Comparison of ENCODE assay signal across 9 mouse cellular contexts in the genomic region with DNA sequence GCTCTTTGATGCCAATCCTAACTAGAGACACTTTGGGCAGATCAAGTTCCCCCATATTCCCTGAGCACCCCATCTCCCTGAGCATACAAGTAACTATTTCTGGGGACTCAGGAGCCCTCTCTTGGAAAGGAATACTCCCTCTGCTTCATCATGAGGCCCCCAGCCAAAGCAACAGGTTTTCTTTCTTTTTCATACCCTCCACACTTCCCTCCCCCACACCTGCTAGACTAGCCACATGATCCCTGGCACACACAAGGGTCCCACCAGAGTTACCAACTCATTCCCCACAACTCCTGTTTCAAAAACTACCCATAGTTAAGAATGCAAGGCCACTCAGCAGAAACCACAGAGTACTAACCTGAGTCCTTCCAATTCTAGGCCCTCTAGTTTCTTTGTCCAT. TPM values are rescaled to one million over a fixed set of nuclear protein-coding genes. Genes with fewer than 3 reads are reported as not detected.
DNase-seq lines count a peak whose midpoint lies in the region; ATAC-seq and TF ChIP-seq lines count a peak whose summit lies in the region.
"Had no signal": no experiment of that assay in that cellular context is flagged by ENCODE, and none has a peak within 500 bp of the region (broad histone marks: within the 10 kb centered on the region; RNA-seq: fewer than 3 reads in every experiment).

No protein-coding gene starts in this region.

- H3K9me3 ChIP-seq in heart, embryonic 11.5 days (replicated peaks; ENCODE audit: control insufficient read depth, low read length): no peaks in the 10 kb centered on the region
- no peaks in the 10 kb centered on the region for H3K9me3 ChIP-seq in CH12.LX (replicated peaks; ENCODE audit: low read length)
- H3K9me3 ChIP-seq in forebrain, embryonic 13.5 days (replicated peaks): no peaks in the 10 kb centered on the region
- no peaks in the 10 kb centered on the region for H3K9me3 ChIP-seq in liver, embryonic 16.5 days (replicated peaks; ENCODE audit: control insufficient read depth, low read length)

- H3K4me2 ChIP-seq in heart, embryonic 11.5 days: peak overlapping the region; percentile 88
- peak overlapping the region; percentile 70 for H3K4me2 ChIP-seq in CH12.LX (ENCODE audit: insufficient read depth, low read depth, poor library complexity, severe bottlenecking)
- peak overlapping the region; percentile 84 for H3K4me2 ChIP-seq in forebrain, embryonic 13.5 days
- peak overlapping the region; percentile 70 for H3K4me2 ChIP-seq in liver, embryonic 16.5 days (ENCODE audit: low read depth, low read length)

- peaks cover 27% of the 10 kb centered on the region for H3K36me3 ChIP-seq in heart, embryonic 11.5 days (ENCODE audit: control insufficient read depth, insufficient read depth, low read length)
- peaks cover 24 to 43% of the 10 kb centered on the region in 2 experiments for H3K36me3 ChIP-seq in CH12.LX (replicated peaks in 1 of 2; ENCODE audit: control insufficient read depth in 1 of 2, insufficient read depth in 1 of 2, low read length in 1 of 2)
- peaks cover 35% of the 10 kb centered on the region for H3K36me3 ChIP-seq in forebrain, embryonic 13.5 days (ENCODE audit: poor library complexity, severe bottlenecking)
- H3K36me3 ChIP-seq in liver, embryonic 16.5 days (ENCODE audit: control insufficient read depth, insufficient read depth): peaks cover 31% of the 10 kb centered on the region

- no peak for TF ChIP-seq RAD21 in CH12.LX (IDR thresholded peaks at IDR 0.05; ENCODE audit: low read depth, low read length)

- DNase-seq in heart, postnatal 10 days: no peak
- DNase-seq in CH12.LX (ENCODE audit: extremely low read depth): no peak
- no peak for DNase-seq in MN1 (ENCODE audit: low spot score)
- DNase-seq in right cerebral cortex, postnatal 10 days (ENCODE audit: low spot score in 2 of 2): no peak
- DNase-seq in left cerebral cortex, postnatal 25 days (ENCODE audit: low spot score in 2 of 2): no peak
- DNase-seq: thymus, postnatal 36 days had no signal

- in situ Hi-C loops in CH12.LX (cut with MboI; ENCODE audit: low pct_ligation_motif_present, low pct_unique_long_range_greater_than_20kb, low sequenced_read_pairs): loop anchor here (5.0 kb wide), 1 partner anchor 36 kb away; a partner anchor contains a TSS

- peaks cover 60% of the 10 kb centered on the region for H3K79me2 ChIP-seq in CH12.LX (replicated peaks; ENCODE audit: control insufficient read depth, extremely low read depth, insufficient read depth, poor library complexity, severe bottlenecking)

- H3K4me3 ChIP-seq in heart, embryonic 11.5 days (ENCODE audit: low read depth, low read length): peak overlapping the region; percentile 93
- H3K4me3 ChIP-seq in CH12.LX (replicated peaks in 1 of 3; ENCODE audit: low read depth in 2 of 3, low read length in 2 of 3, poor library complexity in 1 of 3): peak overlapping the region; percentile 69 to 95 (median 94)
- peak overlapping the region; percentile 98 for H3K4me3 ChIP-seq in forebrain, embryonic 13.5 days
- H3K4me3 ChIP-seq in liver, embryonic 16.5 days (ENCODE audit: low read depth, low read length): peak overlapping the region; percentile 93

- TF ChIP-seq CTCF in CH12.LX (conservative IDR thresholded peaks at IDR 0.05 in 1 of 2, IDR thresholded peaks at IDR 0.05 in 1 of 2; ENCODE audit: low read depth in 2 of 2, low read length in 2 of 2): no peak

- no peak for TF ChIP-seq POLR2A in CH12.LX (IDR thresholded peaks at IDR 0.05; ENCODE audit: low read depth, low read length)

- H3K27ac ChIP-seq in heart, embryonic 11.5 days (ENCODE audit: low read depth, low read length): no peak overlapping the region
- no peak overlapping the region; the same call in 1 of the 2 replicates for H3K27ac ChIP-seq in CH12.LX (ENCODE audit: insufficient read depth, low read depth)
- H3K27ac ChIP-seq in forebrain, embryonic 13.5 days: no peak overlapping the region
- H3K27ac ChIP-seq in liver, embryonic 16.5 days (ENCODE audit: low read length): peak overlapping the region; percentile 96; the same call in 1 of the 2 replicates

- dilution Hi-C loops in CH12.LX (cut with MboI; ENCODE audit: extremely low pct_ligation_motif_present, extremely low pct_unique_long_range_greater_than_20kb, low sequenced_read_pairs): no loop called here

- H3K9ac ChIP-seq in heart, embryonic 11.5 days (ENCODE audit: low read depth, low read length): peak overlapping the region; percentile 96
- H3K9ac ChIP-seq in CH12.LX (ENCODE audit: insufficient read depth, low read depth): peak overlapping the region; percentile 100
- peak overlapping the region; percentile 99 for H3K9ac ChIP-seq in forebrain, embryonic 13.5 days
- H3K9ac ChIP-seq in liver, embryonic 16.5 days (ENCODE audit: low read depth, low read length): peak overlapping the region; percentile 99

- intact Hi-C loops in heart, postnatal 10 days (cut with DNase I): no loop called here
- intact Hi-C loops in left cerebral cortex, postnatal 25 days (cut with DNase I): no loop called here

- peaks cover 16% of the 10 kb centered on the region for H3K4me1 ChIP-seq in heart, embryonic 11.5 days (ENCODE audit: control insufficient read depth, insufficient read depth, low read length)
- peaks cover 13 to 51% of the 10 kb centered on the region in 2 experiments for H3K4me1 ChIP-seq in CH12.LX (ENCODE audit: control insufficient read depth in 1 of 2, insufficient read depth in 2 of 2)
- peaks cover 28% of the 10 kb centered on the region for H3K4me1 ChIP-seq in forebrain, embryonic 13.5 days
- H3K4me1 ChIP-seq in liver, embryonic 16.5 days (ENCODE audit: control insufficient read depth, low read depth, low read length): peaks cover 19% of the 10 kb centered on the region

- no peak for ATAC-seq in heart, embryonic 11.5 days (replicated peaks; ENCODE audit: insufficient number of reproducible peaks, low FRiP score, low TSS enrichment)
- no peak for ATAC-seq in forebrain, embryonic 13.5 days
- ATAC-seq in liver, embryonic 16.5 days (ENCODE audit: low read depth): no peak

- no peak for TF ChIP-seq EP300 in CH12.LX (IDR thresholded peaks at IDR 0.05; ENCODE audit: low read length)

- no peaks in the 10 kb centered on the region for H3K27me3 ChIP-seq in heart, embryonic 11.5 days (ENCODE audit: control insufficient read depth, insufficient read depth, low read length)
- H3K27me3 ChIP-seq in CH12.LX (replicated peaks): peaks cover 15% of the 10 kb centered on the region
- H3K27me3 ChIP-seq in forebrain, embryonic 13.5 days: no peaks in the 10 kb centered on the region
- no peaks in the 10 kb centered on the region for H3K27me3 ChIP-seq in liver, embryonic 16.5 days (ENCODE audit: control insufficient read depth, insufficient read depth, low read depth, low read length)

TF ChIP-seq in CH12.LX, 34 proteins besides CTCF, POLR2A, EP300 and RAD21:
- no peak for TF ChIP-seq NELFE (IDR thresholded peaks at IDR 0.05; ENCODE audit: low read depth, low read length)
- TF ChIP-seq JUN (IDR thresholded peaks at IDR 0.05; ENCODE audit: insufficient read depth, low read depth, low read length): no peak
- TF ChIP-seq CHD1 (IDR thresholded peaks at IDR 0.05; ENCODE audit: low read depth, low read length): 0 out of 2 replicates have a peak, but pooled peaks have one; percentile 12

RNA-seq across cellular contexts. Expression of a gene that starts 1.5 kb away (rescaled TPM):
- 47.7 and 53.3 TPM in 2 replicates for polyA plus RNA-seq in heart, embryonic 11.5 days (2014; fragmentation: Nextera tagmentation; extraction: Ambion mirVana)
- 100 to 1,000 TPM; 117 to 119 TPM for total RNA-seq in heart, postnatal 10 days (2021)
- total RNA-seq in CH12.LX (2012; rRNA removed) (67.6 and 72.2 TPM in 2 replicates), CH12.LX (2014; rRNA removed) (44.7 and 52.6 TPM in 2 replicates)
- 155 and 188 TPM in 2 replicates for polyA plus RNA-seq in CH12.LX (2012; ENCODE audit: insufficient read length, low read depth)
- polyA plus RNA-seq in forebrain, embryonic 13.5 days (2015; fragmentation: Nextera tagmentation; extraction: Ambion mirVana): 60.8 and 65.0 TPM in 2 replicates
- 24.8 and 24.9 TPM in 2 replicates for polyA plus RNA-seq in liver, embryonic 16.5 days (2015; fragmentation: Nextera tagmentation; extraction: Ambion mirVana)
- total RNA-seq in left cerebral cortex, postnatal 25 days (2021): 100 to 1,000 TPM in 1 of 2 experiments, 10 to 100 TPM in 1; 98.4 to 105 TPM

RNA-seq across cellular contexts. Expression of a gene that starts 34.2 kb away (rescaled TPM):
- 25.5 and 25.6 TPM in 2 replicates for polyA plus RNA-seq in heart, embryonic 11.5 days (2014; fragmentation: Nextera tagmentation; extraction: Ambion mirVana)
- total RNA-seq in heart, postnatal 10 days (2021): 10 to 100 TPM; 48.9 to 51.9 TPM
- total RNA-seq in CH12.LX (2012; rRNA removed): 14.1 and 14.4 TPM in 2 replicates
- total RNA-seq in CH12.LX (2014; rRNA removed): 4.5 and 5.7 TPM in 2 replicates
- 38.8 and 44.8 TPM in 2 replicates for polyA plus RNA-seq in CH12.LX (2012; ENCODE audit: insufficient read length, low read depth)
- polyA plus RNA-seq in forebrain, embryonic 13.5 days (2015; fragmentation: Nextera tagmentation; extraction: Ambion mirVana): 26.4 and 27.9 TPM in 2 replicates
- polyA plus RNA-seq in liver, embryonic 16.5 days (2015; fragmentation: Nextera tagmentation; extraction: Ambion mirVana): 8.5 and 11.9 TPM in 2 replicates
- total RNA-seq in left cerebral cortex, postnatal 25 days (2021): 10 to 100 TPM; 61.8 to 70.1 TPM

RNA-seq across cellular contexts. Expression of a gene that starts 35.4 kb away (rescaled TPM):
- 53.6 and 54.5 TPM in 2 replicates for polyA plus RNA-seq in heart, embryonic 11.5 days (2014; fragmentation: Nextera tagmentation; extraction: Ambion mirVana)
- 100 to 1,000 TPM; 113 to 139 TPM for total RNA-seq in heart, postnatal 10 days (2021)
- total RNA-seq in CH12.LX (2012; rRNA removed) (0.76 and 0.98 TPM in 2 replicates), CH12.LX (2014; rRNA removed) (0.15 and 0.19 TPM in 2 replicates)
- polyA plus RNA-seq in CH12.LX (2012; ENCODE audit: insufficient read length, low read depth): 0.96 and 1.6 TPM in 2 replicates
- polyA plus RNA-seq in forebrain, embryonic 13.5 days (2015; fragmentation: Nextera tagmentation; extraction: Ambion mirVana): 18.1 and 19.4 TPM in 2 replicates
- polyA plus RNA-seq in liver, embryonic 16.5 days (2015; fragmentation: Nextera tagmentation; extraction: Ambion mirVana): 20.2 and 24.9 TPM in 2 replicates
- total RNA-seq in left cerebral cortex, postnatal 25 days (2021): 10 to 100 TPM; 33.6 to 37.2 TPM
